20 mouse cellular contexts compared by ENCODE assay signal in genomic region chr9:123624741-123625140, GRCm38 (mm10). TPM values are rescaled to one million over a fixed set of nuclear protein-coding genes. Genes with fewer than 3 reads are reported as not detected.
DNase-seq lines count a peak whose midpoint lies in the region; ATAC-seq and TF ChIP-seq lines count a peak whose summit lies in the region.
"Had no signal": no experiment of that assay in that cellular context is flagged by ENCODE, and none has a peak within 500 bp of the region (broad histone marks: within the 10 kb centered on the region; RNA-seq: fewer than 3 reads in every experiment).

No protein-coding gene starts in this region.

- 0 out of 2 replicates have a peak overlapping the region, but pooled peaks have one; percentile 18 for H3K4me3 ChIP-seq in kidney, adult 2 months (ENCODE audit: insufficient read depth, low read depth, low read length)
- H3K4me3 ChIP-seq in kidney, embryonic 16.5 days (ENCODE audit: low read length), result no peak overlapping the region

- TF ChIP-seq CTCF in kidney, adult 2 months (conservative IDR thresholded peaks at IDR 0.05; ENCODE audit: insufficient read depth, insufficient read length, low read depth, low read length), result no peak

- no peaks in the 10 kb centered on the region for H3K9me3 ChIP-seq in kidney, embryonic 16.5 days (ENCODE audit: low read length)
- H3K9me3 ChIP-seq: G1E had no signal

- peak overlapping the region; percentile 99 for H3K27ac ChIP-seq in kidney, adult 2 months (ENCODE audit: insufficient read depth, low read depth, low read length)
- no peak overlapping the region for H3K27ac ChIP-seq in kidney, embryonic 16.5 days (ENCODE audit: low read length)

- no peak for ATAC-seq in kidney, embryonic 16.5 days (ENCODE audit: low FRiP score, low TSS enrichment)
- ATAC-seq: activated CD4-positive, CD25-positive, alpha-beta regulatory T cell, adult 4 months; CD4-positive, CD25-positive, alpha-beta regulatory T cell, adult 4 months; Patski had no signal

- peak; percentile 75 for DNase-seq in kidney, adult 2 months
- no peak for DNase-seq in kidney, adult 11 months
- DNase-seq in kidney, adult 9 months, result peak; percentile 66
- DNase-seq: adrenal gland, adult 2 months; adrenal gland, adult 8-10 months; adrenal gland, postnatal 10 days; adrenal gland, postnatal 14 days; adrenal gland, postnatal 25 days; adrenal gland, postnatal 36 days; B cell, adult 2 months; cerebellum, adult 11 months; cerebellum, adult 11-12 months; cerebellum, adult 18-20 months had no signal

- 59% methylated on average over 2 of the region's 2 CpGs for WGBS in kidney, adult 2 months
- 87% methylated on average over 2 of the region's 2 CpGs for WGBS in kidney, embryonic 16.5 days

- no peaks in the 10 kb centered on the region for H3K36me3 ChIP-seq in kidney, adult 2 months (ENCODE audit: control insufficient read depth, insufficient read depth, low read length)
- no peaks in the 10 kb centered on the region for H3K36me3 ChIP-seq in kidney, embryonic 16.5 days (ENCODE audit: insufficient read depth, low read length)
- H3K36me3 ChIP-seq: G1E had no signal

- no peaks in the 10 kb centered on the region for H3K27me3 ChIP-seq in kidney, adult 2 months (replicated peaks; ENCODE audit: control insufficient read depth, insufficient read depth, low read length)
- no peaks in the 10 kb centered on the region for H3K27me3 ChIP-seq in kidney, embryonic 16.5 days (ENCODE audit: insufficient read depth, low read length)
- H3K27me3 ChIP-seq: CH12.LX had no signal

- H3K9ac ChIP-seq in kidney, embryonic 16.5 days (replicated peaks; ENCODE audit: low read length), result no peak overlapping the region

- H3K4me1 ChIP-seq in kidney, adult 2 months (ENCODE audit: control insufficient read depth, insufficient read depth, low read length), result peaks cover 18% of the 10 kb centered on the region; the same call in 1 of the 2 replicates
- H3K4me1 ChIP-seq in kidney, embryonic 16.5 days (ENCODE audit: insufficient read depth, low read length), result no peaks in the 10 kb centered on the region

- H3K4me2 ChIP-seq in kidney, embryonic 16.5 days (replicated peaks; ENCODE audit: low read depth, low read length), result no peak overlapping the region

- TF ChIP-seq POLR2A in kidney, adult 2 months (IDR thresholded peaks at IDR 0.05; ENCODE audit: low read depth, low read length), result no peak

RNA-seq across cellular contexts. Expression of gene Slc6a20b, which starts 7.6 kb away (rescaled TPM):
- 341 and 382 TPM in 2 replicates for polyA plus RNA-seq in kidney, adult 2 months (2012; rRNA removed)
- 5.7 and 7.9 TPM in 2 replicates for polyA plus RNA-seq in kidney, embryonic 16.5 days (2015; fragmentation: Nextera tagmentation; extraction: Ambion mirVana)
- polyA plus RNA-seq: adrenal gland, adult 2 months had no signal

RNA-seq across cellular contexts. Expression of gene Ccr9, which starts 53.5 kb away (rescaled TPM):
- polyA plus RNA-seq in kidney, adult 2 months (2012; rRNA removed), result 0.24 and 0.91 TPM in 2 replicates
- polyA plus RNA-seq in kidney, embryonic 16.5 days (2015; fragmentation: Nextera tagmentation; extraction: Ambion mirVana), result 0.09 and 0.16 TPM in 2 replicates
- polyA plus RNA-seq: G1E had no signal

RNA-seq across cellular contexts. Expression of gene Slc6a20a, which starts 53.9 kb away (rescaled TPM):
- polyA plus RNA-seq in kidney, adult 2 months (2012; rRNA removed), result 26.8 and 40.4 TPM in 2 replicates
- polyA plus RNA-seq in kidney, embryonic 16.5 days (2015; fragmentation: Nextera tagmentation; extraction: Ambion mirVana), result 0.69 and 0.94 TPM in 2 replicates
- polyA plus RNA-seq: C2C12; CD4-positive, CD25-positive, alpha-beta regulatory T cell, adult 4 months; G1E; Patski had no signal

Comparison
In these comparisons a context has a peak if more than half of its experiments do, and no peak if none do; other contexts are left out.
1. RNA of gene Slc6a20b, which starts 7.6 kb away (polyA plus RNA-seq): 341 to 382 TPM in kidney, adult 2 months; 5.7 to 7.9 TPM in kidney, embryonic 16.5 days; every median in the first group is over 10 times any median in the second.
2. RNA of gene Slc6a20a, which starts 53.9 kb away (polyA plus RNA-seq): 26.8 to 40.4 TPM in kidney, adult 2 months; 0.69 to 0.94 TPM in kidney, embryonic 16.5 days; every median in the first group is over 10 times any median in the second.